ENCODE assay signal across 16 mouse cellular contexts in the genomic region with DNA sequence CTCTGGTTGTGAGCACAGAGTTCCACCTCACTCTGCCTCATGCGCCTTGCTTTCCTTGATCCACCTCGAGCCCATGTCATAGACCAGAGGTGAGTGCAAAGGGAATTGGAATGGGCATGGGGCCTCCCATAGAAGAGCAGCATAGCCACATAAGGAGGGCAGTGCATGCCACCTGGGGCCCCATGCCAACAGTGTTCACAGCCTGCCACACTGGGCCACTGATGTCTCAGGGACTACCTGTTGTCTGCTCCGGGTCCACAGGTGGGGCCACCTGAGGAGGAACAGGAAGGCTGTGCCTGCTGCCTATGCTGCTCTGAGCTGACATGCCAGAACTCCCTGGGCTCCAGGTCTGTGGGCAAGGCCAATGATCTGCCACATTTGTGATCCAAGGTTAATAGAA.
"Had no signal": no experiment of that assay in that cellular context is flagged by ENCODE, and none has a peak within 500 bp of the region (broad histone marks: within the 10 kb centered on the region; RNA-seq: fewer than 3 reads in every experiment).

No protein-coding gene starts in this region.

- H3K9me3 ChIP-seq: limb, embryonic 12.5 days; limb, embryonic 15.5 days; midbrain, embryonic 12.5 days had no signal

- H3K4me2 ChIP-seq: limb, embryonic 12.5 days; limb, embryonic 15.5 days; liver, embryonic 11.5 days; lung, embryonic 14.5 days; midbrain, embryonic 12.5 days had no signal

- H3K27ac ChIP-seq: limb, embryonic 12.5 days; limb, embryonic 15.5 days; liver, embryonic 14.5 days; macrophage; midbrain, embryonic 12.5 days had no signal

- DNase-seq: kidney, adult 2 months; kidney, postnatal 14 days; kidney, postnatal 4 days; left cerebral cortex, postnatal 4 days; liver, postnatal 0 days; lung, embryonic 14.5 days; thymus, adult 18-20 months; thymus, postnatal 36 days had no signal

- H3K4me1 ChIP-seq: limb, embryonic 15.5 days; midbrain, embryonic 12.5 days had no signal

- H3K4me3 ChIP-seq: limb, embryonic 12.5 days; limb, embryonic 15.5 days; midbrain, embryonic 12.5 days had no signal

- H3K9ac ChIP-seq: limb, embryonic 12.5 days; limb, embryonic 15.5 days; liver, embryonic 14.5 days; liver, postnatal 0 days; lung, embryonic 14.5 days; midbrain, embryonic 12.5 days had no signal

- ATAC-seq: intestine, postnatal 0 days; liver, postnatal 0 days; lung, postnatal 0 days had no signal

- H3K27me3 ChIP-seq: limb, embryonic 12.5 days; limb, embryonic 15.5 days; midbrain, embryonic 12.5 days had no signal

- H3K36me3 ChIP-seq: limb, embryonic 12.5 days; limb, embryonic 15.5 days; midbrain, embryonic 12.5 days had no signal
